Mouse (Mus musculus) CH12.LX (cell line): ENCODE data around the gene Pdia6.

ENCODE experiments used
- CHD2 ChIP-seq: IDR thresholded peaks from 2 replicates; pipeline ENCODE4 v1.6.1; 2011; ENCODE audit warnings: low read length, improper control_type of control experiment
- CTCF ChIP-seq, 2 experiments: IDR thresholded peaks in 1 of 2; conservative IDR thresholded peaks in 1 of 2; 2 replicates each; pipeline ENCODE4 v1.5.1; 2011 to 2012; ENCODE audit warnings: low read depth in 2 of 2, low read length in 2 of 2, improper control_type of control experiment in 1 of 2, inconsistent platforms in 1 of 2, mild to moderate bottlenecking in 1 of 2, moderate library complexity in 1 of 2
- EP300 ChIP-seq: IDR thresholded peaks from 2 replicates; pipeline ENCODE4 v1.6.1; 2011; ENCODE audit warnings: low read length, improper control_type of control experiment
- HCFC1 ChIP-seq: IDR thresholded peaks from 2 replicates; pipeline ENCODE4 v1.6.1; 2012; ENCODE audit warnings: low read depth, mild to moderate bottlenecking, inconsistent platforms, low read length, improper control_type of control experiment
- NRF1 ChIP-seq: IDR thresholded peaks from 2 replicates; pipeline ENCODE4 v1.6.1; 2014; ENCODE audit warnings: low read depth, mild to moderate bottlenecking, inconsistent platforms, low read length, improper control_type of control experiment, moderate library complexity
- POLR2A ChIP-seq: IDR thresholded peaks from 2 replicates; pipeline ENCODE4 v1.6.1; 2011; ENCODE audit warnings: low read depth, mild to moderate bottlenecking, improper control_type of control experiment, low read length
- SIN3A ChIP-seq: IDR thresholded peaks from 2 replicates; pipeline ENCODE4 v1.6.1; 2012; ENCODE audit warnings: low read length, improper control_type of control experiment, inconsistent platforms
- TCF12 ChIP-seq: IDR thresholded peaks from 2 replicates; pipeline ENCODE4 v1.6.1; 2014; ENCODE audit warnings: low read depth, mild to moderate bottlenecking, inconsistent platforms, low read length, improper control_type of control experiment

DNA sequence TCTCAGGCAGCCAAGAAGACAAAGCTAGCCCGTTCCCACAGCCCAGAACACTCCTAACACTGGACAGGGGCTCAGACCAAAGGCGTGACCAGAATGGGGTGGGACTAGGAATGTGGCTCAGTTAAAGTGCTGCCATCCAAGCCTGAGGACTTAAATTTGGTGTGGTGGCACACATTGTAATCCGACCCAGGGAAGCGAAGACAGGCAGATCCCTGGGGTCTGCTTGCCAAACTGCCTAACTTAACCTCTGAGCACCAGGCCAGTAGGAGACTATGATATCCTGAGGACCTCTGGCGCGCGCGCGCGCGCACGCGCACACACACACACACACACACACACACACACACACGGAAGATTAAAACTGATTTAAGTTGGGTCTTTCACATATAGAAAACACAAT lies 34.8 kb upstream of the Pdia6 start:
- no peak for TF ChIP-seq CTCF (conservative IDR thresholded peaks at IDR 0.05 in 1 of 2, IDR thresholded peaks at IDR 0.05 in 1 of 2; ENCODE audit: low read depth in 2 of 2, low read length in 2 of 2)
- no peak for TF ChIP-seq CHD2
- TF ChIP-seq NRF1, result no peak
- TF ChIP-seq POLR2A, result no peak
- no peak for TF ChIP-seq HCFC1
- no peak for TF ChIP-seq SIN3A
- no peak for TF ChIP-seq TCF12
- TF ChIP-seq EP300, result no peak
